Mouse (Mus musculus) Muller cell, postnatal 12 days (primary cell): ENCODE results near the gene Pgs1.

Source experiments
- DNase-seq: peaks from one replicate; pipeline ENCODE4 v3.0.0-alpha.2; 2015; ENCODE audit errors: inconsistent ontology term

Pgs1 gene

DNA sequence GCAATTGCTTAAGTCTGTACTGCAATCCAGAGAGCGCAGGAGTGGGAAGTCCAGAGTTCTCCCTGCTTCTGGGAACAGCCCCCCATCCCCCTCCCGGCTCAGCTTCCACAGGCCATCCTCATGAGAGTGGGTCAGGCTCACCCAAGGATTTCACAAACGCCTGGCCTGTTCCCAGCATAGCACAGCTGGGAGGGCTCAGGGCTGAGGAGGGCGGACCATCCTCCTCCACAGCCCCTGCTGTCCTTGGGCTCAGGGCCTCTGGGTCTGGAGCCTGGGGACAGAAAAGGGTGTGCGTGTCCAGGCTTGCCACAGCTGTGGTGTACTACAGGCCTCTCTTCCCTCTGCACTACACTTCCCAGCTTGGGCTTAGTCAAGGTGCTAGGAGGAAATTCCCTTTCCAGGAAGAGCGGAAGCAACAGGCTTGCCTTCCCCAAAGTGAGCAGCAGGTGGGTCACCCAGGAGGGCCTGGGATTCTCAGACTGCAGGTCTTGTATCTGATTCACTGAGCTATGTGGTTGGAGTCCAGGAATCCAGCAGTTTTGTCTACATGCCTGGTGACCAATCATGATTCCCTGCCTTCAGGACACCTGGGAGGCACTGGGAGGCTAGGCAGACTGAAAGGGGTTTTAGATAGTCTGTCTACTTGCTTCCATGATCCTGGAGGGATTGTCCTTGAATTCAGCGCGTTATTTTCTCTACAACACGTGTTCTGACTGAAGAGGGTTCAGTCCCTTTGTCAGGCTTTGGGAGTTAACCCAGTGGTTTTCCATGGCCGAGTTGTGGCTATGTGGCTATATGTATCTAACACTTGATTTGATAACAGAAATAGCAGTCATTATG lies 23.6 kb upstream of the Pgs1 start:
- DNase-seq, result peak; percentile 58

DNA sequence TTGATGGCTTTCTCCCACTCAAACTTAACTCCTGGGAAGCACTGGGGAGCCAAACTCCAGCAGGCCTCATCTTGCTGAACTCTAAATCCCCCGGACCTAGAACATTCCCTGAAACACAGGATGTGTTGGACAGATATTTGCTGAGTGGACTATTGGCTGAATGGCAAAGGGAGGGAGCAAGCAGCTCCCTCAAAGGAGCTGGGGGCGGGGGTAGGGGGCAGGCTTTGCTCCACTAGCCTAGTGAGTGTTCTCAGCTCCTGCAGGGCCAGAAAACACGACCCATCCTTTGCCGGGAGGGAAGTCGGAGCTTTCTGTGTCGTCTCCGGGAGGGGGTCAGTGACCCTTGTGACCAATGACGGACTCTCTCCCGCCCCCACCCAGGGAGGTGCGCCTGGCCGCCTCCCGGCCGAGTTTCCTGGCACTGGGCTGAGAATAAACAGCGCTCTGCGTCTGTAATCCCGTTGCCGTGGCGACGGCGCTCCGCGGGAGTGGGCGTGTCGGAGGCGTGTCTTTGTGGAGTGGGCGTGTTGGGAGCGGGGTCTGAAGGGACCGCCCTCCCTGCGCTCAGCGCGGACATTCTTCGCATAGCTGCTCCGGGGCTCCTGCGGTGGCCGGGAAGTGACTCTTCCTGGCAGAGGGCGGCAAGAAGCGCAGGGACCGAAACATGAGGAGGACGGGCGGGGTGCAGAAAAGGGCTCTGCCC lies 22.9 kb upstream of the Pgs1 start:
- peak; percentile 100 for DNase-seq

- DNase-seq, result no peak
Observed at GRCm38 (mm10) chr11:117963872-117964271, 22.2 kb upstream of the Pgs1 start.

- no peak for DNase-seq
Observed at GRCm38 (mm10) chr11:117964294-117964693, 21.8 kb upstream of the Pgs1 start.

GRCm38 (mm10) chr11:117965052-117965451 lies 21.0 kb upstream of the Pgs1 start:
- DNase-seq, result peak; percentile 54

DNA sequence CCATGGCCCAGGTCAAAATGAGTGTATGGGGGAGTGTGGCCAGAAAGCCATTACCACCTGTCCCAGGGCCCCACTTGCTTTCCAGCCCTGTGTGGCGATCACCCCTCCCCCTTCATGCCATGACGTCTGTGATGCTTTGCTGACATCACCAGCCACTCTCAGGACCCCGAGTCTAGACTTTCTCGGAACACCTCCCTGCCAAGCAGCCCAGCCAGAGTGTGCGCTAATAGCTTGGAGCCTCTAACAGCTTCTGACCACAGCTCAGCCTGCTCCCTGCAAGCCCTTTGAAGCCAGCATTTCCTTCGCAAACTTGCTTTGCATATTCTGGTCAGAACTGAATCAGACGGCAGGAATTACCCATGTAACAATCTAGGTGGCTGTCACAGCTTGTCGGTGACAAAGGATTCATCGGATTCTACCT lies 20.5 kb upstream of the Pgs1 start:
- DNase-seq, result peak; percentile 36

- DNase-seq, result peak; percentile 43
Observed at GRCm38 (mm10) chr11:117966506-117967100, 19.5 kb upstream of the Pgs1 start.

- peak; percentile 44 for DNase-seq
Observed at GRCm38 (mm10) chr11:117967249-117968015, 18.7 kb upstream of the Pgs1 start.

DNA sequence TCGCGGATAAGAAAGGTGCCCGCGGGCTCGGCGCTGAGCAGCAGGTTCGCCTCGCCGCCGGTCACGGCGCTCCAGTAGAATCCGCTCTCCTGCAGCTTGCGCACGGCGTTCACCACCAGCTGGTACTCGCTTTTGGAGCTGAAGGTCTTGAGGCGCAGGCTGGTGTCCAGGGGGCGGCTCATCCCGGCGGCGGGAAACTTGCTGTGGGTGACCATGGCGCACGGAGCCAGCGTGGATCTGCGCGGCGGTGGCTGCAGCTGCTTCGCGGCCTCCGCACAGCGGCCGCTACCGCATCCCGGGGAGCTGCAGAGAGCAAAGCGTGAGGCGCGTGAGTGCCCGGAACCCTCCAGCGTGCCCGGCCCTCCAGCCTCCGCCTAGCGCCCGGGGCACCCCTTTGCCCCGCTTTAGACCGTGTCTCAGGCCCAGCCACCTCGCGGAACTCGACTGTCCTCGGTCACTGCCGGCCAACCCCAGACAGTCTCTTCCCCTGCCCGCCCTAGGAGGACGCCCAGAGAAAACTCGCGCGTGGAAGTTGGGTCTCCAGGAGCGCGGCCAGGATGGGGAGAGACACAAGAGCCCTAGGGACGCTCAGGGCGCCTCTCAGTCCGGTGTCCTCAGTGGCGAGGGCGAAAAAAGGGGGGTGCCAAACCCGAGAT lies 17.9 kb upstream of the Pgs1 start:
- no peak for DNase-seq

- DNase-seq, result no peak
Observed at GRCm38 (mm10) chr11:117968716-117969099, 17.4 kb upstream of the Pgs1 start.

- peak; percentile 100 for DNase-seq
Observed at GRCm38 (mm10) chr11:117969100-117969944, 16.8 kb upstream of the Pgs1 start.

- DNase-seq, result peak; percentile 96
Observed at GRCm38 (mm10) chr11:117969945-117970872, 15.9 kb upstream of the Pgs1 start, which contains the start of gene Socs3. Socs3 (minus strand) TSS chr11:117970047.

GRCm38 (mm10) chr11:117971100-117971499 lies 15.0 kb upstream of the Pgs1 start:
- peak; percentile 30 for DNase-seq

- no peak for DNase-seq
Observed at GRCm38 (mm10) chr11:117971646-117972242, 14.3 kb upstream of the Pgs1 start.

- DNase-seq, result no peak
Observed at GRCm38 (mm10) chr11:117972656-117973558, 13.2 kb upstream of the Pgs1 start.

DNA sequence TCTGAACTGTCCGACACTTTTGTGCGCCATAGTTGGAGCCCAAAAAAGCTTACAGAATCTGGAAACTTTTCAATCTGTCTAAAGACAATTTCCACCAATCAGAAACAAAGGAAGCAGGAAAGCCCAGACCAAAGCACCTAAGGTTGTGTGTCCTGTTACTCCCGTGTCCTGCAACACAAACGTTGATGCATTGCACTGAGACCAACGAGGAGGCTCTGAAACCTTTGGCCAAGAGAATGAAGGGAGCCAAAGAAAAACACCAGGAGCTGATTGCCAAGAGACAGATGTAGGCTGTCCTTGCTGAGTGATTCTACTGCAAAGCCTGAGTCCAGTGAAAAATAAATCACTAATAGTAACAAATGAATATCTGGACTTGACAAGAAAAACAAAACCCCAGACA lies 12.5 kb upstream of the Pgs1 start:
- DNase-seq, result no peak

DNA sequence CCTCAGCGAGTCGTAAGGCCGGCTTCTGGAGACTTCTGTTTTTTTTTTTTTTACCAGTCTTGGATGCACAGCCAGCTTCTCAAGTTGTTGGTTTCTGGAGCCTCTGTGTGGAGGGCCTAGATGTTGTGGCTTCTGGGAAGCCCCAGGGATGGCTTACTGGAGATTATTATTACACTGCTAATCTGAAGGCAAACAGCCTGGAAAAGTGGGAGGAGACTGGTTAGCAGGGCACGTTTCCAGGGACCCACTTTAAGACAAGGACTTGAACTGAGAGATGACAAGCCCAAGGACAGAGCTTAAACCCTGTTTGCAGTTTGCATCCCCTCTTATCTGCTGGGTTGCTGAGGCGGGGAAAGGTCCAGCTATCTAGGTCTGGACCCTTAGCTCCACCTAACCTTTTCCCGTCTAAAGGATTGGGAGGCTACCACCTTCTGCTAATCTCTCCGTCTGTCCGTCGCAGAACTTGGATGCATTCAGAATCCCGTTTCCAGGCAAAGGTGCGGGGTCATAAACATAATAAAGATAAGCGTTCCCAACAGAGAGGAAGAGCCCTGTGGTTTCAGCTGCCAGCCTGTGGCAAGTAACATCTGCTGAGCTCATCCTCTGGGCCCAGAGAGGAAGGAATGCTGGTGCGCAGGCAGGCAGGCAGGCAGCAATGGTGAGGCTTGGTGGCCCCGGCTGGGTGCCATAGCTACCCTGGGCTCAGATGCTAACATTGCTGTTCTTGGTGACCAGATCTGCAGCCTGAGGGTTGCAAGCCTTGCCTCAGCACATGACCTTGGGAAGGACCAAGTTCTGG lies 11.6 kb upstream of the Pgs1 start:
- DNase-seq, result peak; percentile 48
